Mouse (Mus musculus) heart, postnatal 0 days (tissue): ENCODE data around the gene Rere. TPM values are rescaled to one million over a fixed set of nuclear protein-coding genes. Genes with fewer than 3 reads are reported as not detected.

ENCODE experiments used
- ATAC-seq: fragments of 200-750 bp; cut with Nextera tagmentation; 2 replicates; pipeline ENCODE4 v1.8.0; 2017; ENCODE audit warnings: low read depth, moderate number of reproducible peaks, moderate library complexity; ENCODE audit not compliant: insufficient read depth
- DNase-seq: peaks from one replicate; pipeline ENCODE4 v3.0.0-alpha.2; 2016; ENCODE audit warnings: low spot score
- H3K27ac ChIP-seq: fragments of 300-500 bp; sonication (generic); 2 replicates; pipeline ENCODE4 v1.5.1; 2014; ENCODE audit warnings: low read depth, mild to moderate bottlenecking
- H3K27me3 ChIP-seq: fragments of 300-500 bp; sonication (generic); 2 replicates; pipeline ENCODE4 v1.6.1; 2014; ENCODE audit warnings: low read length, mixed read lengths; ENCODE audit not compliant: control insufficient read depth, insufficient read depth
- H3K36me3 ChIP-seq: fragments of 300-500 bp; sonication (generic); replicated peaks from 2 replicates; pipeline ENCODE4 v1.6.1; 2014; ENCODE audit warnings: low read length, mixed read lengths; ENCODE audit not compliant: control insufficient read depth, insufficient read depth
- H3K4me1 ChIP-seq: fragments of 300-500 bp; sonication (generic); 2 replicates; pipeline ENCODE4 v1.6.1; 2014; ENCODE audit warnings: antibody characterized with exemption; ENCODE audit not compliant: control insufficient read depth, insufficient read depth
- H3K4me2 ChIP-seq: fragments of 300-500 bp; sonication (generic); 2 replicates; pipeline ENCODE4 v1.6.1; 2014; ENCODE audit warnings: low read depth, mild to moderate bottlenecking, low read length, moderate library complexity
- H3K4me3 ChIP-seq: fragments of 300-500 bp; sonication (generic); 2 replicates; pipeline ENCODE4 v1.5.1; 2014; ENCODE audit warnings: low read depth, low read length
- H3K9ac ChIP-seq: fragments of 300-500 bp; sonication (generic); replicated peaks from 2 replicates; pipeline ENCODE4 v1.6.1; 2014; ENCODE audit warnings: low read depth, low read length, mixed read lengths
- H3K9me3 ChIP-seq: fragments of 300-500 bp; sonication (generic); replicated peaks from 2 replicates; pipeline ENCODE4 v1.6.1; 2016; ENCODE audit warnings: low read length; ENCODE audit not compliant: control insufficient read depth
- CTCF ChIP-seq: IDR thresholded peaks from 2 replicates; pipeline ENCODE4 v1.5.1; 2016; ENCODE audit warnings: antibody characterized with exemption, control low read depth, low read depth
- EP300 ChIP-seq: IDR thresholded peaks from 2 replicates; pipeline ENCODE4 v1.6.1; 2016; ENCODE audit warnings: antibody characterized with exemption, low read depth
- WGBS: fragments of 180-500 bp; shearing (Covaris S2); extraction: QIAGEN DNeasy Blood & Tissue Kit; methylation state at CpG from one replicate; pipeline ENCODE4 v1.1.7; 2014; 5-methylcytosine and 5-hydroxymethylcytosine counted together
- polyA plus RNA-seq: library from polyadenylated mRNA; unstranded; fragments of >200 nt; fragmentation: Nextera tagmentation; extraction: Ambion mirVana; gene quantifications from 2 replicates; pipeline ENCODE4 v1.2.1, GENCODE M21; 2015
- total RNA-seq: library from RNA; depleted of rRNA; stranded (reverse); fragments of >200 nt; gene quantifications from 2 replicates; pipeline ENCODE4 v1.2.3, GENCODE M21; 2014; ENCODE audit warnings: low replicate concordance

Gene Rere
- total and polyA plus RNA-seq, 2 experiments from 2014 or later: 14.6 to 17.9 TPM

GRCm38 (mm10) chr4:150338906-150339650 is 57.6 kb downstream of the Rere start:
- no peak for DNase-seq

GRCm38 (mm10) chr4:150340796-150341525 is 59.5 kb downstream of the Rere start:
- Histone ChIP-seq H3K27me3 (no peaks in the 10 kb centered on the region), H3K36me3 (no peaks in the 10 kb centered on the region), H3K4me1 (no peaks in the 10 kb centered on the region), H3K9me3 (no peaks in the 10 kb centered on the region), H3K27ac (no peak overlapping the region), H3K9ac (no peak overlapping the region), H3K4me2 (no peak overlapping the region), H3K4me3 (no peak overlapping the region)
- TF ChIP-seq CTCF: no peak
- no peak for TF ChIP-seq EP300
- DNase-seq (no peak), ATAC-seq (no peak)
- 87% methylated on average over 6 of the region's 6 CpGs for WGBS

More at GRCm38 (mm10) chr4:150338906-150339650, 57.6 kb downstream of the Rere start:
- H3K9me3 ChIP-seq: no peaks in the 10 kb centered on the region
- no peak for ATAC-seq
- no peaks in the 10 kb centered on the region for H3K4me1 ChIP-seq
- 49% methylated on average over 8 of the region's 8 CpGs for WGBS
- H3K4me2 ChIP-seq: no peak overlapping the region
- TF ChIP-seq EP300: no peak
- no peak for TF ChIP-seq CTCF
- no peak overlapping the region for H3K4me3 ChIP-seq
- H3K36me3 ChIP-seq: no peaks in the 10 kb centered on the region
- no peaks in the 10 kb centered on the region for H3K27me3 ChIP-seq
- H3K9ac ChIP-seq: no peak overlapping the region
- H3K27ac ChIP-seq: no peak overlapping the region

GRCm38 (mm10) chr4:150344526-150344925 is 63.1 kb downstream of the Rere start:
- no peaks in the 10 kb centered on the region for H3K4me1 ChIP-seq
- TF ChIP-seq EP300 (no peak), CTCF (no peak)
- no peak overlapping the region for H3K4me2 ChIP-seq
- no peaks in the 10 kb centered on the region for H3K9me3 ChIP-seq
- WGBS: 69% methylated on average over 3 of the region's 3 CpGs
- no peak overlapping the region for H3K4me3 ChIP-seq
- no peak for DNase-seq
- H3K27me3 ChIP-seq: no peaks in the 10 kb centered on the region
- no peaks in the 10 kb centered on the region for H3K36me3 ChIP-seq
- ATAC-seq: no peak
- no peak overlapping the region for H3K27ac ChIP-seq
- H3K9ac ChIP-seq: no peak overlapping the region

- Histone ChIP-seq H3K27ac (no peak overlapping the region), H3K9ac (no peak overlapping the region), H3K36me3 (no peaks in the 10 kb centered on the region), H3K27me3 (no peaks in the 10 kb centered on the region), H3K9me3 (no peaks in the 10 kb centered on the region), H3K4me3 (no peak overlapping the region), H3K4me1 (no peaks in the 10 kb centered on the region), H3K4me2 (no peak overlapping the region)
- DNase-seq (no peak), ATAC-seq (no peak)
- TF ChIP-seq EP300 (no peak), CTCF (no peak)
- 34% methylated on average over 4 of the region's 4 CpGs for WGBS
These were observed 65.4 kb downstream of the Rere start for GRCm38 (mm10) chr4:150346651-150347386.

GRCm38 (mm10) chr4:150347387-150347672 is 65.9 kb downstream of the Rere start:
- ATAC-seq: no peak
- TF ChIP-seq EP300: no peak
- TF ChIP-seq CTCF: peak; percentile 65
- no peak overlapping the region for H3K27ac ChIP-seq
- no peak overlapping the region for H3K4me3 ChIP-seq
- no peaks in the 10 kb centered on the region for H3K27me3 ChIP-seq
- no peak for DNase-seq
- H3K9me3 ChIP-seq: no peaks in the 10 kb centered on the region
- 16% methylated on average over 2 of the region's 2 CpGs for WGBS
- H3K36me3 ChIP-seq: no peaks in the 10 kb centered on the region
- no peak overlapping the region for H3K4me2 ChIP-seq
- no peak overlapping the region for H3K9ac ChIP-seq
- H3K4me1 ChIP-seq: no peaks in the 10 kb centered on the region
